Mouse (Mus musculus) hindbrain, postnatal 0 days (tissue): Measurements from ENCODE around the gene Glo1. TPM values are rescaled to one million over a fixed set of nuclear protein-coding genes. Genes with fewer than 3 reads are reported as not detected.

ENCODE experiments used
- ATAC-seq: fragments of 200-750 bp; cut with Nextera tagmentation; 2 replicates; pipeline ENCODE4 v1.8.0; 2017; ENCODE audit warnings: mild to moderate bottlenecking, moderate TSS enrichment, moderate library complexity
- DNase-seq: peaks from one replicate; pipeline ENCODE4 v3.0.0-alpha.2; 2015; ENCODE audit warnings: low spot score
- H3K27ac ChIP-seq: fragments of 300-500 bp; sonication (generic); 2 replicates; pipeline ENCODE4 v1.5.1; 2014; ENCODE audit warnings: mild to moderate bottlenecking
- H3K27me3 ChIP-seq: fragments of 300-500 bp; sonication (generic); 2 replicates; pipeline ENCODE4 v1.6.1; 2014; ENCODE audit warnings: low read length, mixed read lengths; ENCODE audit not compliant: insufficient read depth
- H3K36me3 ChIP-seq: fragments of 300-500 bp; sonication (generic); 2 replicates; pipeline ENCODE4 v1.6.1; 2014; ENCODE audit warnings: low read length, mixed read lengths; ENCODE audit not compliant: insufficient read depth
- H3K4me1 ChIP-seq: fragments of 300-500 bp; sonication (generic); 2 replicates; pipeline ENCODE4 v1.6.1; 2014; ENCODE audit warnings: antibody characterized with exemption, low read length, mixed read lengths; ENCODE audit not compliant: insufficient read depth
- H3K4me2 ChIP-seq: fragments of 300-500 bp; sonication (generic); 2 replicates; pipeline ENCODE4 v1.6.1; 2014; ENCODE audit warnings: low read depth, mild to moderate bottlenecking, low read length, moderate library complexity, mixed read lengths
- H3K4me3 ChIP-seq: fragments of 300-500 bp; sonication (generic); 2 replicates; pipeline ENCODE4 v1.5.1; 2014; ENCODE audit warnings: low read length
- H3K9ac ChIP-seq: fragments of 300-500 bp; sonication (generic); replicated peaks from 2 replicates; pipeline ENCODE4 v1.6.1; 2014; ENCODE audit warnings: mild to moderate bottlenecking, low read length, moderate library complexity, mixed read lengths
- H3K9me3 ChIP-seq: fragments of 300-500 bp; sonication (generic); 2 replicates; pipeline ENCODE4 v1.6.1; 2016; ENCODE audit warnings: low read length, mixed read lengths
- CTCF ChIP-seq: IDR thresholded peaks from 2 replicates; pipeline ENCODE4 v1.5.1; 2016; ENCODE audit warnings: antibody characterized with exemption, control low read depth, low read depth
- WGBS: fragments of 180-500 bp; shearing (Covaris S2); extraction: QIAGEN DNeasy Blood & Tissue Kit; methylation state at CpG from one replicate; pipeline ENCODE4 v1.1.7; 2014; 5-methylcytosine and 5-hydroxymethylcytosine counted together
- polyA plus RNA-seq: library from polyadenylated mRNA; unstranded; fragments of >200 nt; fragmentation: Nextera tagmentation; extraction: Ambion mirVana; gene quantifications from 2 replicates; pipeline ENCODE4 v1.2.1, GENCODE M21; 2015
- total RNA-seq: library from RNA; depleted of rRNA; stranded (reverse); fragments of >200 nt; gene quantifications from 2 replicates; pipeline ENCODE4 v1.2.3, GENCODE M21; 2014

The Glo1 gene
- total and polyA plus RNA-seq, 2 experiments from 2014 or later, result 165 to 212 TPM

GRCm38 (mm10) chr17:30575121-30575904 is 51.4 kb downstream of the Glo1 start:
- no peak for DNase-seq

GRCm38 (mm10) chr17:30574783-30575075 is 51.9 kb downstream of the Glo1 start:
- Histone ChIP-seq H3K27me3 (no peaks in the 10 kb centered on the region), H3K9ac (peak overlapping the region; percentile 74; the same call in 1 of the 2 replicates), H3K27ac (no peak overlapping the region), H3K4me2 (peak overlapping the region; percentile 86), H3K4me3 (peak overlapping the region; percentile 78), H3K4me1 (peaks cover 10% of the 10 kb centered on the region), H3K36me3 (no peaks in the 10 kb centered on the region), H3K9me3 (no peaks in the 10 kb centered on the region)
- no peak for ATAC-seq
- WGBS, result 75% methylated on average over 8 of the region's 8 CpGs
- TF ChIP-seq CTCF, result no peak
- no peak for DNase-seq

More at GRCm38 (mm10) chr17:30575121-30575904, 51.4 kb downstream of the Glo1 start:
- peak overlapping the region; percentile 74 for H3K9ac ChIP-seq
- no peaks in the 10 kb centered on the region for H3K36me3 ChIP-seq
- no peaks in the 10 kb centered on the region for H3K27me3 ChIP-seq
- no peak; the same call in 1 of the 2 replicates for ATAC-seq
- TF ChIP-seq CTCF, result no peak
- WGBS, result 3% methylated on average over 35 of the region's 35 CpGs
- H3K4me2 ChIP-seq, result peak overlapping the region; percentile 86
- no peaks in the 10 kb centered on the region for H3K9me3 ChIP-seq
- peak overlapping the region; percentile 95 for H3K27ac ChIP-seq
- peaks cover 10% of the 10 kb centered on the region for H3K4me1 ChIP-seq
- peak overlapping the region; percentile 78 for H3K4me3 ChIP-seq

GRCm38 (mm10) chr17:30573990-30574782 is 52.5 kb downstream of the Glo1 start:
- Histone ChIP-seq H3K4me2 (peak overlapping the region; percentile 86), H3K4me1 (peaks cover 10% of the 10 kb centered on the region), H3K36me3 (no peaks in the 10 kb centered on the region), H3K27ac (no peak overlapping the region), H3K9ac (no peak overlapping the region), H3K9me3 (no peaks in the 10 kb centered on the region), H3K27me3 (no peaks in the 10 kb centered on the region), H3K4me3 (no peak overlapping the region)
- 65% methylated on average over 8 of the region's 8 CpGs for WGBS
- TF ChIP-seq CTCF, result no peak
- no peak for ATAC-seq
- no peak for DNase-seq

- H3K4me1 ChIP-seq, result 0 out of 2 replicates have a peak, but pooled peaks cover 5% of the 10 kb centered on the region
- no peak overlapping the region for H3K27ac ChIP-seq
- H3K36me3 ChIP-seq, result no peaks in the 10 kb centered on the region
- H3K4me3 ChIP-seq, result no peak overlapping the region
- no peaks in the 10 kb centered on the region for H3K9me3 ChIP-seq
- no peaks in the 10 kb centered on the region for H3K27me3 ChIP-seq
- H3K9ac ChIP-seq, result no peak overlapping the region
- DNase-seq (no peak), ATAC-seq (no peak)
- 61% methylated on average over 3 of the region's 3 CpGs for WGBS
- H3K4me2 ChIP-seq, result no peak overlapping the region
- TF ChIP-seq CTCF, result no peak
These were observed 55.7 kb downstream of the Glo1 start for GRCm38 (mm10) chr17:30570971-30571370.

GRCm38 (mm10) chr17:30570173-30570572 is 56.5 kb downstream of the Glo1 start:
- Histone ChIP-seq H3K36me3 (no peaks in the 10 kb centered on the region), H3K27me3 (no peaks in the 10 kb centered on the region), H3K9me3 (no peaks in the 10 kb centered on the region), H3K9ac (no peak overlapping the region), H3K4me2 (no peak overlapping the region), H3K4me3 (no peak overlapping the region), H3K4me1 (0 out of 2 replicates have a peak, but pooled peaks cover 4% of the 10 kb centered on the region), H3K27ac (no peak overlapping the region)
- TF ChIP-seq CTCF, result no peak
- ATAC-seq, result no peak
- DNase-seq, result no peak
- 62% methylated on average over 8 of the region's 8 CpGs for WGBS

- H3K9ac ChIP-seq, result no peak overlapping the region
- H3K4me3 ChIP-seq, result no peak overlapping the region
- TF ChIP-seq CTCF, result no peak
- no peaks in the 10 kb centered on the region for H3K36me3 ChIP-seq
- ATAC-seq, result no peak
- no peaks in the 10 kb centered on the region for H3K4me1 ChIP-seq
- no peaks in the 10 kb centered on the region for H3K27me3 ChIP-seq
- no peaks in the 10 kb centered on the region for H3K9me3 ChIP-seq
- DNase-seq, result no peak
- H3K27ac ChIP-seq, result no peak overlapping the region
- H3K4me2 ChIP-seq, result no peak overlapping the region
These were observed 58.2 kb downstream of the Glo1 start for GRCm38 (mm10) chr17:30568473-30568872.
